Mouse (Mus musculus): ENCODE results near the gene Slc4a4.
A peak's percentile ranks its signal among the peaks of the same experiment; 100 is the strongest.

Gene Slc4a4

GRCm38 (mm10) chr5:89209973-89210703, 323.5 kb downstream of the Slc4a4 start:
- no peak for DNase-seq

- DNase-seq, result no peak
Measured at GRCm38 (mm10) chr5:89211057-89211456, 324.4 kb downstream of the Slc4a4 start.

- DNase-seq, result no peak
Measured at GRCm38 (mm10) chr5:89218222-89218621, 331.6 kb downstream of the Slc4a4 start.

GRCm38 (mm10) chr5:89218709-89219108, 332.1 kb downstream of the Slc4a4 start:
- DNase-seq, result no peak

GRCm38 (mm10) chr5:89221658-89222057, 335.0 kb downstream of the Slc4a4 start:
- DNase-seq, result peak; percentile 63

- no peak for DNase-seq
Measured at GRCm38 (mm10) chr5:89223061-89223740, 336.6 kb downstream of the Slc4a4 start.

GRCm38 (mm10) chr5:89223744-89224368, 337.2 kb downstream of the Slc4a4 start:
- DNase-seq, result no peak

GRCm38 (mm10) chr5:89227948-89228347, 341.3 kb downstream of the Slc4a4 start:
- no peak for DNase-seq

GRCm38 (mm10) chr5:89229606-89230005, 343.0 kb downstream of the Slc4a4 start:
- DNase-seq, result no peak

- no peak for DNase-seq
Measured at GRCm38 (mm10) chr5:89232313-89232712, 345.7 kb downstream of the Slc4a4 start.

- no peak for DNase-seq
Measured at GRCm38 (mm10) chr5:89251806-89252205, 365.2 kb downstream of the Slc4a4 start.

GRCm38 (mm10) chr5:89259804-89260492, 373.3 kb downstream of the Slc4a4 start:
- DNase-seq, result peak; percentile 18

- no peak for DNase-seq
Measured at GRCm38 (mm10) chr5:89277049-89277448, 390.4 kb downstream of the Slc4a4 start.

GRCm38 (mm10) chr5:89277616-89278015, 391.0 kb downstream of the Slc4a4 start:
- no peak for DNase-seq

- no peak for DNase-seq
Measured at GRCm38 (mm10) chr5:89278309-89278708, 391.7 kb downstream of the Slc4a4 start.

GRCm38 (mm10) chr5:89280312-89280863, 393.8 kb downstream of the Slc4a4 start:
- DNase-seq, result no peak
